Mouse (Mus musculus): ENCODE data around the gene F13b.

DNA sequence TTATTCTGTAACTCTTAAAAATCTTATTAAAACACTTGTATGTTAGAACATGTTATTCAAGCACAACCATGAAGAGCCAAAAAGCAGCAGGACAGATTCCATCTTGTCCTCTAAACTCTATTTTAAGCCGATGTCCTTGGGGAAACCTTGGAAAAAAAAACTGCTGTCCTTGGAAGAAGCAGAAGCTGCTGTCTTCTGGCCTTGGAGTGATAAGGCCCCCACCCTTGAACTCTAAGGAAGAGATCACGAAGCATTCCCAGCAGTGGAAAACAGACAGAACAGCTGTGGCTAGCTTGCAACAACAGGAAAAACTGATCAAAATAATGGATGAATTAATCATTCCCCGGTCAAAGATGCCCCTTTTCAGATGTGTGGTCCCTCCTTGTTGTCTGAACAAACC, 5.3 kb upstream of the F13b start:
- no peak for TF ChIP-seq CTCF (IDR thresholded peaks at IDR 0.05; ENCODE audit: low read depth, low read length)
- no peak for TF ChIP-seq GATA2 (IDR thresholded peaks at IDR 0.05; ENCODE audit: borderline replicate concordance, low read depth, low read length)
- TF ChIP-seq GATA1 (IDR thresholded peaks at IDR 0.05; ENCODE audit: borderline replicate concordance, low read length), result no peak
- TF ChIP-seq POLR2AphosphoS5 (IDR thresholded peaks at IDR 0.05; ENCODE audit: insufficient replicate concordance, low read depth, low read length), result no peak
- TF ChIP-seq TAL1 (conservative IDR thresholded peaks at IDR 0.05; ENCODE audit: low read depth, low read length), result no peak

All from G1E (cell line).